Mouse (Mus musculus): ENCODE data around the gene Gm4858. TPM values are rescaled to one million over a fixed set of nuclear protein-coding genes. Genes with fewer than 3 reads are reported as not detected.

Gene Gm4858
- polyA plus RNA-seq, 1 experiment from 2014 or later: not detected

- Histone ChIP-seq H3K4me3 (replicated peaks) (no peak overlapping the region), H3K4me1 (no peaks in the 10 kb centered on the region), H3K4me2 (no peak overlapping the region), H3K27me3 (no peaks in the 10 kb centered on the region), H3K9ac (no peak overlapping the region), H3K9me3 (no peaks in the 10 kb centered on the region), H3K36me3 (replicated peaks) (no peaks in the 10 kb centered on the region), H3K27ac (no peak overlapping the region)
- ATAC-seq (ENCODE audit: low FRiP score): no peak
- 47% methylated on average over 4 of the region's 4 CpGs for WGBS
Measured at GRCm38 (mm10) chr3:93119101-93119500, 50.5 kb downstream of the Gm4858 start.

Other genes starting within 250 kb of the Gm4858 start
- gene Kprp, start 241.6 kb upstream of the Gm4858 start, polyA plus RNA-seq (2016; fragmentation: Nextera tagmentation; extraction: Ambion mirVana): not detected in 2 replicates
- gene Lce1l, start 217.5 kb upstream of the Gm4858 start, polyA plus RNA-seq (2016; fragmentation: Nextera tagmentation; extraction: Ambion mirVana): not detected in 2 replicates
- gene 2310050C09Rik, start 198.6 kb upstream of the Gm4858 start, polyA plus RNA-seq (2016; fragmentation: Nextera tagmentation; extraction: Ambion mirVana): not detected in 2 replicates
- not detected in 2 replicates for gene Lce3a, start 142.6 kb upstream of the Gm4858 start, polyA plus RNA-seq (2016; fragmentation: Nextera tagmentation; extraction: Ambion mirVana)
- gene Lce3b, start 135.8 kb upstream of the Gm4858 start, polyA plus RNA-seq (2016; fragmentation: Nextera tagmentation; extraction: Ambion mirVana): not detected in 2 replicates
- gene Lce3c, start 124.3 kb upstream of the Gm4858 start, polyA plus RNA-seq (2016; fragmentation: Nextera tagmentation; extraction: Ambion mirVana): not detected in 2 replicates
- gene Lce3d, start 111.4 kb upstream of the Gm4858 start, polyA plus RNA-seq (2016; fragmentation: Nextera tagmentation; extraction: Ambion mirVana): not detected in 2 replicates
- not detected in 2 replicates for gene Lce3e, start 101.8 kb upstream of the Gm4858 start, polyA plus RNA-seq (2016; fragmentation: Nextera tagmentation; extraction: Ambion mirVana)
- gene Lce3f, start 76.6 kb upstream of the Gm4858 start, polyA plus RNA-seq (2016; fragmentation: Nextera tagmentation; extraction: Ambion mirVana): not detected in 2 replicates
- not detected in 2 replicates for gene Crct1, start 53.1 kb upstream of the Gm4858 start, polyA plus RNA-seq (2016; fragmentation: Nextera tagmentation; extraction: Ambion mirVana)
- not detected in 2 replicates for gene Lce1m, start 49.8 kb upstream of the Gm4858 start, polyA plus RNA-seq (2016; fragmentation: Nextera tagmentation; extraction: Ambion mirVana)
- not detected in 2 replicates for gene Crnn, start 76.0 kb downstream of the Gm4858 start, polyA plus RNA-seq (2016; fragmentation: Nextera tagmentation; extraction: Ambion mirVana)
- not detected in 2 replicates for gene Flg2, start 128.5 kb downstream of the Gm4858 start, polyA plus RNA-seq (2016; fragmentation: Nextera tagmentation; extraction: Ambion mirVana)
- not detected in 2 replicates for gene Flg, start 204.7 kb downstream of the Gm4858 start, polyA plus RNA-seq (2016; fragmentation: Nextera tagmentation; extraction: Ambion mirVana)

Measured in forebrain, embryonic 12.5 days (tissue).